Mouse (Mus musculus) spleen, adult 18-20 months (tissue): Measurements from ENCODE around the gene Hoxb6.

ENCODE experiments used
- DNase-seq, 2 experiments: peaks; one replicate each; pipeline ENCODE4 v3.0.0; 2022; ENCODE audit warnings: mixed read lengths in 2 of 2

Gene Hoxb6

GRCm38 (mm10) chr11:96286739-96287385, 5.4 kb upstream of the Hoxb6 start:
- DNase-seq = peak in 1 of 2 experiments; percentile 22

- no peak for DNase-seq
These were observed 4.9 kb upstream of the Hoxb6 start for GRCm38 (mm10) chr11:96287411-96287810.

- DNase-seq = no peak
These were observed 3.6 kb upstream of the Hoxb6 start for GRCm38 (mm10) chr11:96288455-96289221.

GRCm38 (mm10) chr11:96289293-96289692, 3.0 kb upstream of the Hoxb6 start:
- no peak for DNase-seq

GRCm38 (mm10) chr11:96289837-96290236, 2.4 kb upstream of the Hoxb6 start:
- no peak for DNase-seq

- DNase-seq = no peak
These were observed 1.4 kb upstream of the Hoxb6 start for GRCm38 (mm10) chr11:96290705-96291355.

GRCm38 (mm10) chr11:96292565-96293301, 457 bp downstream of the Hoxb6 start:
- no peak for DNase-seq

GRCm38 (mm10) chr11:96293302-96293921, 1.1 kb downstream of the Hoxb6 start:
- DNase-seq = no peak

GRCm38 (mm10) chr11:96294245-96295091, 2.2 kb downstream of the Hoxb6 start:
- DNase-seq = peak; percentile 53 to 78

GRCm38 (mm10) chr11:96295092-96295835, 3.0 kb downstream of the Hoxb6 start:
- DNase-seq = no peak

GRCm38 (mm10) chr11:96296997-96297396, 4.7 kb downstream of the Hoxb6 start:
- DNase-seq = no peak

- no peak for DNase-seq
These were observed 5.2 kb downstream of the Hoxb6 start for GRCm38 (mm10) chr11:96297428-96297827.

GRCm38 (mm10) chr11:96297968-96298635, 5.8 kb downstream of the Hoxb6 start:
- no peak for DNase-seq

GRCm38 (mm10) chr11:96298895-96299667, 6.8 kb downstream of the Hoxb6 start:
- DNase-seq = no peak

GRCm38 (mm10) chr11:96299781-96300180, 7.5 kb downstream of the Hoxb6 start:
- no peak for DNase-seq

- no peak for DNase-seq
These were observed 8.2 kb downstream of the Hoxb6 start for GRCm38 (mm10) chr11:96300354-96301063.

- no peak for DNase-seq
These were observed 8.8 kb downstream of the Hoxb6 start for GRCm38 (mm10) chr11:96301064-96301431.

GRCm38 (mm10) chr11:96301837-96302236, 9.6 kb downstream of the Hoxb6 start:
- DNase-seq = no peak
